Mouse (Mus musculus): Measurements from ENCODE around the gene Serinc2. TPM values are rescaled to one million over a fixed set of nuclear protein-coding genes. Genes with fewer than 3 reads are reported as not detected.

The Serinc2 gene
- polyA plus RNA-seq, 1 experiment, result 356 TPM

DNA sequence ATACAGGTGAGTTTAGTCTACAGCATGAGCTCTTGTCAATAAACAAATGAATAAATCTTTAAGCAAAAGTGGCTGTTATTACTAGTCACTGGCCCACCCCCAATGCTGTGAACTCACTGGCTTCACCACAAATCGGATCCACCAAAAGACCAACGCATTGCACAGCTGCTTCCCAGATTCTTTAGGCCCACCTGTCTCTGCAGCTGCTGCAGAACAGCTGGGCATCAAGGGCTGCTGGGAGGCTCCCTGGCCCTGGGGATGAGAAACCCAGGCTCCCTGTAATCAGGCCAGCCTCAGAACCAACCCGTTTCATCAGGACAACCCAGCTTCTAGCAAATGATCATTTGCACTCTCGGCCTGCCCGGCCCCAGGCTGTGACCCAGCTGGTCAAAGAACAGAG lies 3.9 kb upstream of the Serinc2 start:
- Histone ChIP-seq H3K36me3 (ENCODE audit: control insufficient read depth, insufficient read depth, low read length) (no peaks in the 10 kb centered on the region), H3K27me3 (ENCODE audit: control insufficient read depth, insufficient read depth, low read length) (no peaks in the 10 kb centered on the region), H3K4me1 (ENCODE audit: control insufficient read depth, insufficient read depth, insufficient read length, low read length) (no peaks in the 10 kb centered on the region), H3K4me3 (ENCODE audit: low read depth, low read length) (no peak overlapping the region), H3K27ac (ENCODE audit: insufficient read depth, low read depth, low read length) (no peak overlapping the region)
- TF ChIP-seq POLR2A (IDR thresholded peaks at IDR 0.05; ENCODE audit: low read depth, low read length) (no peak), CTCF (IDR thresholded peaks at IDR 0.05; ENCODE audit: extremely low read depth, insufficient read length, insufficient replicate concordance, low read depth, low read length) (no peak)
- 75% methylated on average over 5 of the region's 5 CpGs for WGBS

DNA sequence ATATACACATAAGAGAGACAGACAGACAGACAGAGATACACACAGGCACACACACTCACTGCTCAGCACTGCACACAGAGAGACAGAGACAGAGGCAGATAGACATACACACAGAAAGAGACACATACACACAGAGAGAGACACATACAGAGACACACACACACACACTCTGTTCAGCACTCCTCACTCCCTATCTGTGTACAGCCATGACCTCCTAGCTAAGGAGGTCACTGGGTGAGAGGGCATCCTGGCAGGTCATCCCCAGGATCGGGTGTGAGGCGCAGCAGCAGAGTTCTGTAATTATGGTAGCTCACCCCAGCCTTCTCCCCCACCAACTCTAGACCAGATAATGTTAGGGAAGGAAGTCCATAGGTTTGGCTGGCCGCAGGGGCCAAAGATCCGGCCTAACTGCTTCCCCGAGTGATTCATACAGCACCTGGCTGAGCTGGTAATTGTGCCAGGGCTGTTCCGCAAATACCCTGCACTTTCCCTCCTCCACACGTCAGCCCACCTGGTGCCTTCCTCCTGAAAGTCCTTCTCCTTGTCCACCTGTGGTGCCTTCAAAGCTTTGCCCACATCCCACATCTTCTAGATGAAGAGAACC lies 2.3 kb downstream of the Serinc2 start:
- Histone ChIP-seq H3K36me3 (ENCODE audit: control insufficient read depth, insufficient read depth, low read length) (no peaks in the 10 kb centered on the region), H3K27ac (ENCODE audit: insufficient read depth, low read depth, low read length) (peak overlapping the region; percentile 42), H3K4me1 (ENCODE audit: control insufficient read depth, insufficient read depth, insufficient read length, low read length) (peaks cover 15% of the 10 kb centered on the region; the same call in 1 of the 2 replicates), H3K27me3 (ENCODE audit: control insufficient read depth, insufficient read depth, low read length) (no peaks in the 10 kb centered on the region), H3K4me3 (ENCODE audit: low read depth, low read length) (no peak overlapping the region)
- no peak for TF ChIP-seq POLR2A (IDR thresholded peaks at IDR 0.05; ENCODE audit: low read depth, low read length)
- no peak for TF ChIP-seq CTCF (IDR thresholded peaks at IDR 0.05; ENCODE audit: extremely low read depth, insufficient read length, insufficient replicate concordance, low read depth, low read length)
- 18% methylated on average over 7 of the region's 7 CpGs for WGBS

DNA sequence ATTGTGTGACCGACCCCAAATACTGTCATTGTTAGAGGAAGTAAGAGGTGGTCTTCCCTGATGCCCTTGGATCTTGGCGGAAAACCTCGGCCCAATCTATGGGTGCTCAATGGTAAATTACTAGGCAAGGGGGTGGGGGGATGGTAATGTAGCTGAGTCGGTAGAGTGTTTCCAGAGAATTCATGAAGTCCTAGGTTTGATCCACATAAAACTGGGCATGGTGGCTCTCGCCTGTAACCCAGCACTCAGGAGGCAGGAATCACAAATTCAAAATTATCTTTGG lies 3.2 kb downstream of the Serinc2 start:
- peak overlapping the region; percentile 42 for H3K27ac ChIP-seq (ENCODE audit: insufficient read depth, low read depth, low read length)
- 21% methylated on average over 5 of the region's 5 CpGs for WGBS
- H3K4me3 ChIP-seq (ENCODE audit: low read depth, low read length), result peak overlapping the region; percentile 11; the same call in 1 of the 2 replicates
- no peaks in the 10 kb centered on the region for H3K27me3 ChIP-seq (ENCODE audit: control insufficient read depth, insufficient read depth, low read length)
- H3K36me3 ChIP-seq (ENCODE audit: control insufficient read depth, insufficient read depth, low read length), result no peaks in the 10 kb centered on the region
- H3K4me1 ChIP-seq (ENCODE audit: control insufficient read depth, insufficient read depth, insufficient read length, low read length), result peaks cover 15% of the 10 kb centered on the region; the same call in 1 of the 2 replicates
- no peak for TF ChIP-seq CTCF (IDR thresholded peaks at IDR 0.05; ENCODE audit: extremely low read depth, insufficient read length, insufficient replicate concordance, low read depth, low read length)
- no peak for TF ChIP-seq POLR2A (IDR thresholded peaks at IDR 0.05; ENCODE audit: low read depth, low read length)

DNA sequence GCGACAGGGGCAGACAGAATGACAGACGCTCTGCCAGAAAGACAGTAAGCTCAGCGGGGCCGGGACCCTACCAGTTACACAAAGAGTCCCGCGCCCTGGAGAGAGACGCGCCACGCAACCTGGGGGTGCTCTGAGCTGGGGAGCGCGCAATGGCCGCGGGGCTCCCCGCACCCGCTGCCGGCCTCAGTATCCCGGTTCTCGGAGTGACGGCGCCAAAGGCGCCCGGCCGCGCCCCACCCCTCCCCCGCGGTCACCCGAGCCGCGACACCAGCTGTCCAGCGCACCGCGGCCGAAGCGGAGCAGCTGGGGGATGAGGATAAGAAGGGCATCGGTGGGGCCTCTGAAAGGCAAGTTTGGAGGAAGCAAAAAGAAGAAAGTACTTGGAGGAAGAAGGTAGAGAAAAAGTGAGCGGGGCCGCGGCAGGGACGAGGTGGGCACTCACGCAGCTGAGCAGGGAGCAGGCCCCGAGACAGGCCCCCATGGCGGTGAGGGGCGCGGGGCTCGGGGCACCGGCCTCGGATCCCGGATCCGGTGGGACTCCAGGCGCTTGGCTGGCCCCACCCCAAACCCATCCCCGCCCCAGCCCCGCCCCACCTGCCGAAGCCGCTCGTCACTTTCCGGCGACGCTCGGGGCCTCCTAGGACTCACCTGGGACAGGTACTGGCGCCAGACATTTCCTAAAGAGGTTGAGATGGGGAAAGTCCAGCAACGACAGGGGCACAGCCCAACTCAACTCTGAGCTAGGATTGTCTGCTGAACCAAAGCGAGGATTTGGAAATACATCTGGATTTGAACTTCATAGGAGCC lies 3.8 kb downstream of the Serinc2 start:
- WGBS, result 2% methylated on average over 62 of the region's 62 CpGs
- no peaks in the 10 kb centered on the region for H3K36me3 ChIP-seq (ENCODE audit: control insufficient read depth, insufficient read depth, low read length)
- TF ChIP-seq POLR2A (IDR thresholded peaks at IDR 0.05; ENCODE audit: low read depth, low read length) (peak; percentile 17; the same call in 1 of the 2 replicates), CTCF (IDR thresholded peaks at IDR 0.05; ENCODE audit: extremely low read depth, insufficient read length, insufficient replicate concordance, low read depth, low read length) (no peak)
- peak overlapping the region; percentile 42 for H3K27ac ChIP-seq (ENCODE audit: insufficient read depth, low read depth, low read length)
- H3K4me1 ChIP-seq (ENCODE audit: control insufficient read depth, insufficient read depth, insufficient read length, low read length), result peaks cover 15% of the 10 kb centered on the region; the same call in 1 of the 2 replicates
- H3K27me3 ChIP-seq (ENCODE audit: control insufficient read depth, insufficient read depth, low read length), result no peaks in the 10 kb centered on the region
- peak overlapping the region; percentile 91 for H3K4me3 ChIP-seq (ENCODE audit: low read depth, low read length)

DNA sequence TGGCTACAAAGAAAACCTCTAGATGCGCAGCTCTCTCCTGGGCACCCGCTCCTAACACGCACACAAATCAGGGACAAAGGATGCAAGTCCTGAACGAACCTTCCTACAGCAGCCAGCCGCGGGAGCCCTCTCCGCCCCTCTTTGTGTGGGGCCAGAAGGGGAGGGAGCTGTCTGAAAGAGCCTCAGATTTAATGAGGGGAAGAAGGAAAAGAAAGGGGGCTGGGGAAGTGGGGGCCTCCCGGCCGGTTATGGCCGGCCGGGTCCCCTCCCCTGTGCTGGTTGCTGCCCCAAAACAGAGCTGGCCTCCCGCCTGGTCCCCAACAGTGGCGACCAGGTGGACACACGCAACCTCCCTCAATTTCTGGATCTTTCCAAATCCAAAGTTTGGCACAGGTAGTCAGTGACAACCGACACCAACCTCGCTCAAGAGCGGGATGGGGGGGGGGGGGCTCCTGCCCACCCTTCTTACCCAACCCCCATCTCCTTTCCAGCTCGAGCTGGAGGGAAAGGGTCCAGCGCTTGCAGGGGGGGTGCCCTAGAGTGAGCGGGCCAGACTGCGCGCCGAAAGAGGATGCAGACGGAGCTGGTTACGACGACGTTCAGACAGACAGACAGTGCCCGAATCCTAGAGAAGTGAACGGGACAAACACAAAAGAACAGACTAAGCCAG lies 4.5 kb downstream of the Serinc2 start:
- Histone ChIP-seq H3K27ac (ENCODE audit: insufficient read depth, low read depth, low read length) (no peak overlapping the region), H3K36me3 (ENCODE audit: control insufficient read depth, insufficient read depth, low read length) (no peaks in the 10 kb centered on the region), H3K4me3 (ENCODE audit: low read depth, low read length) (peak overlapping the region; percentile 91), H3K4me1 (ENCODE audit: control insufficient read depth, insufficient read depth, insufficient read length, low read length) (peaks cover 15% of the 10 kb centered on the region; the same call in 1 of the 2 replicates), H3K27me3 (ENCODE audit: control insufficient read depth, insufficient read depth, low read length) (no peaks in the 10 kb centered on the region)
- TF ChIP-seq POLR2A (IDR thresholded peaks at IDR 0.05; ENCODE audit: low read depth, low read length) (no peak; the same call in 1 of the 2 replicates), CTCF (IDR thresholded peaks at IDR 0.05; ENCODE audit: extremely low read depth, insufficient read length, insufficient replicate concordance, low read depth, low read length) (no peak)
- WGBS, result 2% methylated on average over 28 of the region's 29 CpGs

DNA sequence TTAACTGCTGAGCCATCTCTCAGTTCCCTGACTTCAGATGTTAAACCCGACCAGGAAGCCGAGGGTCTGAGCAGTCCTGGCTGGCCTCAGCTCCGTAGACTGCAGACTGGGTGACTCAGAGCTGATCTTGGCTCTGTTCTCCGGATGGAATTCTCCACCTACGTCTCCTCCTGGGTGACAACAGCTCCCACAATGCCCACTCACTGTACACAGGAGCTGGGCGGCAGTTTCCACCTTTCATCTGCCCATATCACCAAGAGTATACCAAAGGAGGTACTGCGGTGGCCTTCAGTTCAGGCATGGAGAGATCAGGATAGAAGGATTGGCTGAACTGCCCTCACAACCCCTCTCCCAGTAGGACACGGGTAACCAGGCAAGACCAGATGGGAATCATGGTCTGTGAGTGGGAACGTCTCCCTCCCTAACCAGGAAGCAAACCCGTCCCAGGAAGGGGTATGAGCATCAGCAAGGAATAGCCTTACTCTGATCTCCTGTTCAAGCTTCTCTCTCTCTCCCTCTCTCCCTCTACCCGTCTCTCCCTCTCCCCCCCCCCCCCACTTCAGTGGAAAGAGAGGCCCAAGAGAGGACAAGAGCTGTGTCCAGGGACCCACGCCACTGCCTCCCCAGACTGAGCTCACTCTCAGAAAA lies 5.2 kb downstream of the Serinc2 start:
- no peaks in the 10 kb centered on the region for H3K27me3 ChIP-seq (ENCODE audit: control insufficient read depth, insufficient read depth, low read length)
- 10% methylated on average over 11 of the region's 12 CpGs for WGBS
- no peaks in the 10 kb centered on the region for H3K36me3 ChIP-seq (ENCODE audit: control insufficient read depth, insufficient read depth, low read length)
- peaks cover 15% of the 10 kb centered on the region; the same call in 1 of the 2 replicates for H3K4me1 ChIP-seq (ENCODE audit: control insufficient read depth, insufficient read depth, insufficient read length, low read length)
- TF ChIP-seq CTCF (IDR thresholded peaks at IDR 0.05; ENCODE audit: extremely low read depth, insufficient read length, insufficient replicate concordance, low read depth, low read length) (no peak), POLR2A (IDR thresholded peaks at IDR 0.05; ENCODE audit: low read depth, low read length) (no peak; the same call in 1 of the 2 replicates)
- 0 out of 2 replicates have a peak overlapping the region, but pooled peaks have one; percentile 24 for H3K27ac ChIP-seq (ENCODE audit: insufficient read depth, low read depth, low read length)
- peak overlapping the region; percentile 91 for H3K4me3 ChIP-seq (ENCODE audit: low read depth, low read length)

All from small intestine, adult 2 months (tissue).